Mouse (Mus musculus): Measurements from ENCODE around the gene Dock2.

GRCm38 (mm10) chr11:34469792-34470191 lies 313.9 kb downstream of the Dock2 start:
- TF ChIP-seq POLR2A (IDR thresholded peaks at IDR 0.05; ENCODE audit: low read depth, low read length), result no peak
- TF ChIP-seq CTCF (IDR thresholded peaks at IDR 0.05; ENCODE audit: extremely low read depth, insufficient read depth, insufficient read length, insufficient replicate concordance), result no peak

Data from spleen, adult 2 months (tissue).